Mouse (Mus musculus) adrenal gland (tissue): ENCODE results near the gene Trim28.

ENCODE experiments used
- intact Hi-C: fragments of 180-260 bp; cut with DNase I; formaldehyde crosslinking; loops from one replicate; pipeline ENCODE4 v1.15.1; 2025

Trim28 gene

GRCm38 (mm10) chr7:13032541-13032940 lies 33.6 kb downstream of the Trim28 start:
- intact Hi-C loops: no loop called here

DNA sequence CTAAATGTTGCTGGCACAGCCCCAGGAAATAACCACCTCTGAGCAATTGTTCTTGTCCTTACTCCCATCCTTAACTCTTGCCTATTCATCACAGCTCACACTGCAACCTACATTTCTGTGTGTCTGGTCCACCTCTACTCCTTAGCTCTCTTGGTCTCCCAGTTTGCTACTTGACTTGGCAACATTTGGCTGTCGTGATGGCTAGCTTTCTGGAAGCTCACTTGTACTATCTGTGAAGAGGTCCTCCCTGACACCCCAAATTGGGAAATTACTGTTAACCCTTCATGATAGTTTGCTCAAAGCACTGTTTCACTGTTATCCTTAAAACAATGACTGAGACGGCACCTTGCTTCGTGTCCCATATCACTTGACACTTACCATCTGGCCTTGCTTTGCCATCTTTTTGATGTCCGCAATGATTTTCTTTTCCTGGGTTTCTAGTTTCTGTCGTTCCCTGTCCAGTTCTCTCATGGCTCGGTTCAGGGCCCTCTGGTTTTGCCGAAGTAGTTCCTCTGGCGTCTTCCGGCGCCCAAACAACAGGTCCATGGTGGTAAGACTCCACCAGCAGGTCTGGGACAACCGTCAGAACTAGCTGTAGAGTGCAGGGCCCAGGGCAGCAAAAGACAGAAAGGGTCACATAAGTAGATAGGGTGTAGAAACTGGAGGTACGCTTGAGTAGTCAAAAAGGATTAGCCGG lies 34.7 kb downstream of the Trim28 start:
- intact Hi-C loops: no loop called here

DNA sequence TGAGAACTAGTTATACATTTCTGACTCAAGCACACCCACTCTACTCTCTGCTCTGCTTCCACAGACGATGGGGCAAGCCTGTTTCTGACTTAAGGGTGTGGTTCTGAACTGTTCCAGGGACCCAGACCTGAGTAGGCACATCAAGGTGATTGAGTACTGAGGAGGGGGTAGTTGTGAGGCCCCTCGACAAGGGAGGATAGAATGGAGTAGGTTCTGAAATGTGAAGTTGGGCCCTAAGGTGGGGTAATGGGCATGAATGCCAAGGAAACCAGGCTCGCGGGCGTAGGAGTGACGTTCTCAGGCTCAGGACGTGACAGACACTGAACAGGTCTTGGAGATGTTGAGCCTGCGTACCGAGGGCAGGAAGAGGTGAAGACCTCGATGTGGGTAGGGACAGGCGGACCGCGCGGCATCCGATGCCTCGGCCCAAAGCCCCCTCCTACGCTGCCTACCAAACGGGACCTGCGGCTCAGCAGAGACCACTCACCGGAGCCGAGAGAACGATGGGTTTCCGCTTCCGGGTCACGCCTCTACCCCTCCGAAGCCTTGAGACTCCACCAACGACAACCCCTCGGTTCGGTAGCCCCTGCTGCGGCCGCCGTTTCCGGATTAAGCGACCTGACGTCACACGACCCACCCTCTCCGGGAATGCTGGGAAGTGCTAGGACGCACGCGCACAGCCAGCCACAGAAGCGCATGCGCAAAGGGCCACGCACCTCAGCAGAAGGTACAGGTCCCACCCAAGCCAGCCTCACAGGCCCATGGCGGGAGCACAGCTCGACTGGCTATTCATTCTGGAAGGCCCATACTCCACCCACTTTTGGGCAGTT lies 35.4 kb downstream of the Trim28 start, which contains the start of gene Chmp2a:
Chmp2a (minus strand) TSS at position 660 of the 830 bp plus-strand sequence.
- intact Hi-C loops: no loop called here

GRCm38 (mm10) chr7:13035211-13035855 lies 36.4 kb downstream of the Trim28 start:
- intact Hi-C loops: no loop called here

DNA sequence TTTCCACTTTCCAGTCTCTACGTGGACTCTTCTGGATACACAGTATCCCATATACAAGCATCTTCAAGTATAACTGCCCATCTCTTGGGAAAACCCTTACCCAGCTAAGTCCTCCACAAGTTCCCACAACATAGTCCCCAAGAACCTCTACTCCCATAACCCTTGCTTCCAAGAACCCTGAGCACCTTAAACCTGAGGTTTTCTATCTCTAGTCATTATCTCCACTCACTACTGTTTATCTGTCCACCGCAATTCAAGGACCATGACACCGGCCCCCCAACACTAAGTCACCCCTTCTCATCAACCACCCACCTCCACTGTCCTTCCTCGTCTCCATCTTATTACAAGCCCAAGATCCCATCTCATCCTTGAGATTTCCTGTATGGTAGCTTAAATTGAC lies 37.9 kb downstream of the Trim28 start:
- intact Hi-C loops: no loop called here

DNA sequence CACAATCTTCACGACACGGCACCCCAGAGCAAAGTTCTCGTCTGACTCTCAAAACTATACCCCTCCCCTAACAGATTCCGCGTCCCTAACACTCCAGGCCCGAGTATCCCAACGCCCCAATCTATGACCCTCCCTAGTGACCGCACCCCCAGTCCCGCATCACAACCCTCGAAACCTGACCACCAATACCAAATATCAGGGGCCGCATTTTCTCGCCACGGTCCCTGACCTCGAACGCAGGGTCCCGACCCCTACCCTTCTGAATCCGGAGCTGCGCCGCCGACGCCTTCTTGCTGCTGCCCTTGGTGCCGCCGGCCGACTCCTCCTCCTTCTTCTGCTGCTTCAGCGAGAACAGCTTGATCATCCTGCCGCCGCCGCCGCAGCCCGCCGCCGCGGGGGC lies 38.5 kb downstream of the Trim28 start:
- intact Hi-C loops: no loop called here

DNA sequence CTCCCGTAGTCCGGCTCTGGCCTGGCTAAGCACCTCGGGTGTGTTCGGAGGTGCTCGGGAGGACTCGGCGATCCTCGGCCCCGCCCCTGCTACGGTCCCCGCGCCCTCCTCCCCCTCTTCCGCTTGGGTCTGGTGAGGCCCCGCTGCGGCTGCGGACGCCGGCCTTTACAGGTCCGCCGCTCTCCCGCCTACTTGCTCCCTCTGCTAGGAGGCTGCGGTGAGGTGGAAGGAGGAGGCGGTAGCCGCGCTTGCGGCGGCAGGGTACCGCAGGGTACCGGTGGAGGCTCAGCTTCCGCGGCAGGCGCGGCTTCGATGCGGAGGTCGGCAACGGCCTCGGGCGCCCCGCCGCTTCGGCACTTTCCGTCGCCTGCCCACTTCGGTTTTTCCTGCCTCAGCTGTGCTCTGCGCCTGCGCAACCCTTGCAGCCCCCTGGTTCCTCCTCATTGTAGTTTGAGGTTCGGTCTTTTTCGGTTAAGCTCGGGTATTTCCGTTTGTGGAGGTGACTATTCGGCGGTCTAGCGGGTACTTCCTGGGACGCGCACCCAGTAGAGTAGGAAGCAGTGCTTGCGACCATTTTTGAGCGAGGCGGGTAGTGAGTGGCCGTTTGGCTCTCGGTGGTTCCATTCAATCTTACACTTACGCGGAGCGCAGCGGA lies 39.1 kb downstream of the Trim28 start, which contains the start of gene Ube2m:
Ube2m (minus strand) TSS at position 375 of the 655 bp plus-strand sequence.
- intact Hi-C loops: no loop called here

DNA sequence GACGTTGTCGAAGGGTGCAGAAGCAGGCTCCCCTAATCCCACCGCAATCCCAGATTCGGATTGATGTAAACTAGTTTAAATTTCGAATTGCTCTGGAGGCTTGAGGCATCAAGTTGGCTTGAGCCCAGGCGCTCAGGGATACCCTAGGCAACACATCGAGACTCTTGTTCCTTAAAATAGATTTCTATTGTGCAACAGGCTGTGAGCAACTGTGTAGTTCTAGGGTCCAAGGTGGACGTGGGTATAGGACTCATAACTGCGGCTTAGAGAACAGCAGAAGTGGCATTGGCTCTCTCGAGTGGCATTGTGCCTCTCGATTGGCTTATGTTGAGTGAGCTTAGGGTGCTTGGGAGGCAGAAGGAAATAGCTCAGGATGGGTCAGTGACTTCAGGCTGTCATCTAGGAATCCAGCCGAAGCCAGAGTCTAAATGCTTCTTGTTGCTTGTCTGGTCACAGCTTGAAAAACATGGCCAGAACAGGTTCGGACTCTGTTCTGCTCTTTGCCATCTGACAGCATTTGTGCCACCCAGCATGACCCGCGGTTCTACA lies 39.8 kb downstream of the Trim28 start:
- intact Hi-C loops: no loop called here

- intact Hi-C loops: no loop called here
Measured at GRCm38 (mm10) chr7:13039181-13039580, 40.3 kb downstream of the Trim28 start.

DNA sequence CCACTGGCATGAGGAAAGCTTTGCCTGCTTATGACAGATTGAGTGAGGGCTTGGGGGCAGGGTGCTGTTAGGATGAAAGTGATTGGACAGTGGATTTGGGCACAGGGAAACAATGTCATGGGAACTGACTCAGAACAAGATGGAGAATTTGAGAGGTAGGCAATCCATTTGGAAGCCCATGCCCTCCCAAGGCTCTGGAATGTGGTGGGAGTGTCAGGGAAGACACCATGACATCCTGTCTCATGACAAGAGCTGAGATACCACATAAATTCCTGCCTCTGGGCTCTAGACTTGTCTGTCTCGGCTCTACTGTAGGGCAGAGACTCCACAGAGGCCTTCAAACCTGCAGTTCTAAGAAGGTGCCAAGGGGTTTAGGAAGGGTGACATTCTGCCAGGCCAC lies 42.3 kb downstream of the Trim28 start:
- intact Hi-C loops: no loop called here

- intact Hi-C loops: no loop called here
Measured at GRCm38 (mm10) chr7:13042511-13042910, 43.6 kb downstream of the Trim28 start.

DNA sequence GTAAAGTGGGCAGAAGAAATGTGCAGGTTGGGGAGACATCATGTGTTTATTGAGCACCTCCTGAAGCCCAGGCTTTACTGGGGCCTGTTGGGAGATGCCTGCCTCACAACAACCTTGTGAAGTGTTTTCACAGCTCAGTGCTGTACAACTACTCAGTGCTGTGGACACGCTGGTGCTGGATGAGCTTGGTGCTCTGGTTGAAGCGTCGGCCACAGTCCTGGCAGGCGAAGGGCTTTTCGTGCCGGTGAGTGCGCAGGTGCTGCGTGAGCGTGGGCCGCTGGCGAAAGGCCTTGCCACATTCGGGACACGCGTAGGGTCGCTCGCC lies 44.2 kb downstream of the Trim28 start:
- intact Hi-C loops: no loop called here

DNA sequence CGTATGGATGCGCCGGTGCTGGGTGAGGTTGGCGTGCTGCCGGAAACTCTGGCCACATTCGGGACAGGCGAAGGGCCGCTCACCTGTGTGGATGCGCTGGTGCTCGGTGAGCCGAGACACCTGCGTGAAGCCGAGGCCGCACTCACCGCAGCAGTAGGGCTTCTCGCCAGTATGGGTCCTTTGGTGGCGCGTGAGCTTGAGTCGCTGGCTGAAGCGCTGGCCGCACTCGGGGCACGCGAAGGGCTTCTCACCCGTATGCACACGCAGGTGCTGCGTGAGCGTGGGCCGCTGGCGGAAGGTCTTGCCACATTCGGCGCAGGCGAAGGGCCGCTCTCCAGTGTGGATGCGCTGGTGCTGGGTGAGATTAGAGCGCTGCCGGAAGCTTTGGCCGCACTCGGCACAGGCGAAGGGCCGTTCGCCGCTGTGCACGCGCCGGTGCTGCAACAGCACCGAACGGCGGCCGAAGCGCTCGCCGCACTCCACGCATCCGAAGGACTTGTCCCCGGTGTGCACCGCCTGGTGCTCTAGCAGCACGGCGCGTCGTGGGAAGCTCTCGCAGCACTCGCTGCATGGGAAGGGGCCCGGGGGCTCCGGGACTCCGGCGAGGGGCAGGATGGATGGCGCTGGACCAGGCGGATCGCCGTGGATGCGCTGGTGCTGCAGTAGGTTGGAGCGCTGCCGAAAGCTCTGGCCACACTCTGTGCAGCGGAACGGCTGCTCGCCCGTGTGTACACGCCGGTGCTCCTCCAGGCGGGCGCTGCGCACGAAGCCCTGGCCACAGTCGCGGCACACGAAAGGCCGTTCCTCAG lies 44.7 kb downstream of the Trim28 start:
- intact Hi-C loops: no loop called here

DNA sequence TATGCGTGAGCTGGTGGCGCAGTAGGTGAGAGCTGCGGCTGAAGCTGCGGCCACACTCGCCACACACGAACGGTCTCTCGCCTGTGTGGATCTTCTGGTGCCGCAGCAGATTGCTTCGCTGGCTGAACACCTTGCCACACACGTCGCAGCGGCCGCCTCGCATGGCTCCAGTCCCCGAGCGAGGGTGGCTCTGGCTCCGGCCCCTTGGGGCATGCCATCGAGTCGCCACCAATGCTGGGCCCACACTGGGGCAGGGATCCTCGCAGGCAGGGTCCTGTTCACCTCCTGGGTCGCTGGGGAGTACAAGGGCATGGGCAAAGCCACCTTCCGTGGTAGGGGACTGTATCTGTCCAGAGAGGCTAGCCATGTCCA lies 45.3 kb downstream of the Trim28 start:
- intact Hi-C loops: no loop called here

DNA sequence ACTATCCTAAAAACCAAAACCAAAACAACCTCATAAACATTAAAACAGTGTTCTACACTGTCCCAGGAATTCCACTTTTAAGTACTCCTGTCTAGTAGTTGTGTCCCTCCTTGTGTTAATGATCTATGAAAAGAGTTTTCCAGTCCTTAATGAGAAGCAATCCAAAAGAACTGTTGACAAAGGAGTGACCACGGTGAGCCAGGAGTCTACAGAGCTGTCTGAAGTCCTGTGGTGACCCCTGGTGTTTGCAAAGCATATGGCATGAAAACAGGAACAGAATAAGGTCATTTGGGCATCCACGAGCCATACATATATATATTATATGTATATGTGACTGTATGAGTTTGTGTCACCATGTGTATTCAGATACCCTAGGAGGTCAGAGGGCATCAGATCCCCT lies 47.2 kb downstream of the Trim28 start:
- intact Hi-C loops: loop anchor here (2.0 to 5.0 kb wide), 3 partner anchors 37 to 144 kb away; partner anchors contain the start of gene Rps5

- intact Hi-C loops: no loop called here
Measured at GRCm38 (mm10) chr7:13053001-13053400, 54.1 kb downstream of the Trim28 start.

DNA sequence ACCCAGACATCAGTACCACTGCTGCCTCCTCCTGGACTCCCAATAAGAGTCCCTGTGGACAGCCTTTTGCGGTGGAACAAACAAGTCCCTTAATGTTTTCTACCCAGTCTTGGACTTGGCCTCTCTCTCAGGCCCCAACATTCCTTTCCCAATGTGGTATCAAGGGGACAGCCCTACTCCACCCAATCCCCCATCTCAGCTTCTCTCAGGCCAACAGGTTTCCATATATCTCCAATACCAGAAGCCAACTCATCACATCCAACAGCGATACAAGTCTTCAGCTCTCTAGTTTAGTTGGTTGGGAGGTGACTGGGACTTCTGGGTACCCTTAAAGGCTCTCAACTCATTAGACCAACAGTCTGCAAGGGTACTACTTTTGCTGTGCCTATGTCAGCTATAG lies 54.6 kb downstream of the Trim28 start:
- intact Hi-C loops: no loop called here

DNA sequence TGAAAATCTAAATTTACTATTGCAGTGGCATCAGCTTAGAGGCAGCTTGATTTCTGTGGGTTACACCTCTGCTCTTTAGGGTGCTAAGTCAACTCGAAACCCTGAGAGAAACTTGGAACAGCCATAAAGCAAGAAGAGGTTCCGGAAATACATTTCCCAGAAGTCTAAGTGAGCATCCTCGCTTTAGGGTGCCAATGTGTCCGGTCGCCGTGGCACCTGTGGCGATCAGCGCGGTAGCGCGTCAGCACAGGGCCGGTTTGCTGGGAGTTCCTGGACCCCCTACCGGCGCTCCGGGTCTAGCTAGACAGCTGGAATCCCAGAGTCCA lies 55.0 kb downstream of the Trim28 start:
- intact Hi-C loops: no loop called here

- intact Hi-C loops: no loop called here
Measured at GRCm38 (mm10) chr7:13054287-13055010, 55.5 kb downstream of the Trim28 start, which contains the start of gene Mzf1. Gene Mzf1 (minus strand): TSS chr7:13054764.
